Mouse (Mus musculus) limb, embryonic 13.5 days (tissue): ENCODE data around the gene E430018J23Rik. TPM values are rescaled to one million over a fixed set of nuclear protein-coding genes. Genes with fewer than 3 reads are reported as not detected.
"Not testable (repeated sequence)": the region's sequence is repeated elsewhere in the genome, so short reads cannot be mapped to it uniquely, and the experiment has no call there.

Experiments
- ATAC-seq: fragments of 200-750 bp; cut with Nextera tagmentation; 2 replicates; pipeline ENCODE4 v1.8.0; 2017; ENCODE audit warnings: low read depth, moderate number of reproducible peaks, moderate TSS enrichment; ENCODE audit not compliant: low FRiP score
- H3K27ac ChIP-seq: fragments of 300-500 bp; sonication (generic); 2 replicates; pipeline ENCODE4 v1.5.1; 2015; ENCODE audit warnings: inconsistent platforms, mild to moderate bottlenecking, moderate library complexity
- H3K27me3 ChIP-seq: fragments of 300-500 bp; sonication (generic); 2 replicates; pipeline ENCODE4 v1.6.1; 2015; ENCODE audit warnings: mild to moderate bottlenecking, inconsistent platforms
- H3K36me3 ChIP-seq: fragments of 300-500 bp; sonication (generic); 2 replicates; pipeline ENCODE4 v1.6.1; 2015; ENCODE audit warnings: inconsistent platforms, mild to moderate bottlenecking, moderate library complexity
- H3K4me1 ChIP-seq: fragments of 300-500 bp; sonication (generic); 2 replicates; pipeline ENCODE4 v1.6.1; 2015; ENCODE audit warnings: inconsistent platforms
- H3K4me2 ChIP-seq: fragments of 300-500 bp; sonication (generic); replicated peaks from 2 replicates; pipeline ENCODE4 v1.6.1; 2015; ENCODE audit warnings: inconsistent platforms, mild to moderate bottlenecking, moderate library complexity
- H3K4me3 ChIP-seq: fragments of 300-500 bp; sonication (generic); 2 replicates; pipeline ENCODE4 v1.5.1; 2015; ENCODE audit warnings: moderate library complexity, mild to moderate bottlenecking, inconsistent platforms
- H3K9ac ChIP-seq: fragments of 300-500 bp; sonication (generic); 2 replicates; pipeline ENCODE4 v1.6.1; 2015; ENCODE audit warnings: mild to moderate bottlenecking, inconsistent platforms
- H3K9me3 ChIP-seq: fragments of 300-500 bp; sonication (generic); 2 replicates; pipeline ENCODE4 v1.6.1; 2016; ENCODE audit warnings: inconsistent platforms
- WGBS: fragments of 180-500 bp; shearing (Covaris S2); methylation state at CpG from one replicate; pipeline ENCODE4 v1.1.7; 2015; 5-methylcytosine and 5-hydroxymethylcytosine counted together
- polyA plus RNA-seq: library from polyadenylated mRNA; unstranded; fragments of >200 nt; fragmentation: Nextera tagmentation; extraction: Ambion mirVana; gene quantifications from 2 replicates; pipeline ENCODE4 v1.2.1, GENCODE M21; 2015

The E430018J23Rik gene
- polyA plus RNA-seq, 1 experiment from 2014 or later, result 7.9 TPM

GRCm38 (mm10) chr7:127345512-127346325 lies 47.7 kb downstream of the E430018J23Rik start, which contains the start of gene Zfp768:
Gene Zfp768, minus strand, starts transcription at chr7:127345589.
- H3K27ac ChIP-seq, result peak within 1 kb of the TSS; percentile 91
- WGBS, result under 1% methylated on average over 74 of the region's 76 CpGs
- peaks cover 33% of the 10 kb centered on the region for H3K36me3 ChIP-seq
- peak within 1 kb of the TSS; percentile 98 for H3K9ac ChIP-seq
- peaks cover 22% of the 10 kb centered on the region for H3K4me1 ChIP-seq
- H3K27me3 ChIP-seq, result no peaks in the 10 kb centered on the region
- ATAC-seq, result peak; percentile 91
- no peaks in the 10 kb centered on the region for H3K9me3 ChIP-seq
- peak within 1 kb of the TSS; percentile 85 for H3K4me2 ChIP-seq
- peak within 1 kb of the TSS; percentile 89 for H3K4me3 ChIP-seq

GRCm38 (mm10) chr7:127345092-127345491 lies 48.3 kb downstream of the E430018J23Rik start:
- H3K9me3 ChIP-seq, result no peaks in the 10 kb centered on the region
- H3K4me3 ChIP-seq, result peak overlapping the region; percentile 89
- H3K4me2 ChIP-seq, result peak overlapping the region; percentile 85
- peak overlapping the region; percentile 91 for H3K27ac ChIP-seq
- peaks cover 39% of the 10 kb centered on the region for H3K36me3 ChIP-seq
- peak overlapping the region; percentile 98 for H3K9ac ChIP-seq
- no peaks in the 10 kb centered on the region for H3K27me3 ChIP-seq
- WGBS, result under 1% methylated on average over 41 of the region's 42 CpGs
- peak; percentile 49 for ATAC-seq
- H3K4me1 ChIP-seq, result peaks cover 22% of the 10 kb centered on the region

- H3K36me3 ChIP-seq, result peaks cover 39% of the 10 kb centered on the region
- H3K9ac ChIP-seq, result peak overlapping the region; percentile 98
- 93% methylated on average over 8 of the region's 8 CpGs for WGBS
- ATAC-seq, result no peak
- no peaks in the 10 kb centered on the region for H3K27me3 ChIP-seq
- H3K4me3 ChIP-seq, result peak overlapping the region; percentile 89
- no peak overlapping the region for H3K27ac ChIP-seq
- no peaks in the 10 kb centered on the region for H3K9me3 ChIP-seq
- H3K4me1 ChIP-seq, result peaks cover 22% of the 10 kb centered on the region
- peak overlapping the region; percentile 85 for H3K4me2 ChIP-seq
Observed at GRCm38 (mm10) chr7:127344371-127344770, 49.1 kb downstream of the E430018J23Rik start.

- no peak overlapping the region for H3K4me3 ChIP-seq
- H3K9ac ChIP-seq, result no peak overlapping the region
- H3K9me3 ChIP-seq, result no peaks in the 10 kb centered on the region
- peaks cover 22% of the 10 kb centered on the region for H3K4me1 ChIP-seq
- WGBS, result 94% methylated on average over 38 of the region's 38 CpGs
- no peak overlapping the region for H3K27ac ChIP-seq
- H3K4me2 ChIP-seq, result no peak overlapping the region; the same call in 1 of the 2 replicates
- ATAC-seq, result no peak
- no peaks in the 10 kb centered on the region for H3K27me3 ChIP-seq
- peaks cover 39% of the 10 kb centered on the region for H3K36me3 ChIP-seq
Observed at GRCm38 (mm10) chr7:127343351-127344019, 49.9 kb downstream of the E430018J23Rik start.

- Histone ChIP-seq H3K4me1 (peaks cover 22% of the 10 kb centered on the region), H3K9ac (no peak overlapping the region), H3K27me3 (no peaks in the 10 kb centered on the region), H3K4me2 (no peak overlapping the region), H3K27ac (no peak overlapping the region), H3K36me3 (peaks cover 39% of the 10 kb centered on the region), H3K9me3 (no peaks in the 10 kb centered on the region), H3K4me3 (no peak overlapping the region)
- WGBS, result 96% methylated on average over 7 of the region's 7 CpGs
- no peak for ATAC-seq
Observed at GRCm38 (mm10) chr7:127342888-127343287, 50.5 kb downstream of the E430018J23Rik start.

- Histone ChIP-seq H3K9ac (no peak overlapping the region), H3K27me3 (no peaks in the 10 kb centered on the region), H3K4me2 (no peak overlapping the region), H3K4me3 (no peak overlapping the region), H3K9me3 (no peaks in the 10 kb centered on the region), H3K27ac (no peak overlapping the region), H3K36me3 (peaks cover 39% of the 10 kb centered on the region), H3K4me1 (peaks cover 22% of the 10 kb centered on the region)
- WGBS, result 53% methylated on average over 4 of the region's 4 CpGs
- no peak for ATAC-seq
Observed at GRCm38 (mm10) chr7:127342332-127342731, 51.1 kb downstream of the E430018J23Rik start.

- Histone ChIP-seq H3K4me1 (peaks cover 19% of the 10 kb centered on the region), H3K36me3 (peaks cover 39% of the 10 kb centered on the region)
- not testable (repeated sequence) for ATAC-seq, H3K27me3 ChIP-seq, H3K9me3 ChIP-seq, H3K4me2 ChIP-seq, H3K4me3 ChIP-seq, H3K9ac ChIP-seq, H3K27ac ChIP-seq
- WGBS, result 94% methylated on average over 6 of the region's 6 CpGs
Observed at GRCm38 (mm10) chr7:127341861-127342260, 51.6 kb downstream of the E430018J23Rik start.

GRCm38 (mm10) chr7:127341356-127341755 lies 52.1 kb downstream of the E430018J23Rik start:
- no peak overlapping the region for H3K4me3 ChIP-seq
- no peak for ATAC-seq
- no peaks in the 10 kb centered on the region for H3K27me3 ChIP-seq
- 95% methylated on average over 8 of the region's 8 CpGs for WGBS
- H3K9ac ChIP-seq, result no peak overlapping the region
- peaks cover 14% of the 10 kb centered on the region for H3K4me1 ChIP-seq
- H3K9me3 ChIP-seq, result no peaks in the 10 kb centered on the region; the same call in 1 of the 2 replicates
- no peak overlapping the region for H3K4me2 ChIP-seq
- no peak overlapping the region for H3K27ac ChIP-seq
- H3K36me3 ChIP-seq, result peaks cover 39% of the 10 kb centered on the region

Other genes with a start within 250 kb of the E430018J23Rik start
- gene Cd2bp2, start 197.6 kb downstream of the E430018J23Rik start, polyA plus RNA-seq, result 72.2 and 72.4 TPM in 2 replicates
- 31.7 and 34.8 TPM in 2 replicates for gene Tbc1d10b, start 185.2 kb downstream of the E430018J23Rik start, polyA plus RNA-seq
- gene Mylpf, start 184.7 kb downstream of the E430018J23Rik start, polyA plus RNA-seq, result 350 and 353 TPM in 2 replicates
- gene Zfp553, start 160.6 kb downstream of the E430018J23Rik start, polyA plus RNA-seq, result 51.8 and 52.1 TPM in 2 replicates
- gene Sept1, start 160.5 kb downstream of the E430018J23Rik start, polyA plus RNA-seq, result 23.5 and 27.9 TPM in 2 replicates
- gene Zfp771, start 149.4 kb downstream of the E430018J23Rik start, polyA plus RNA-seq, result 75.1 and 82.7 TPM in 2 replicates
- 172 and 176 TPM in 2 replicates for gene Dctpp1, start 132.9 kb downstream of the E430018J23Rik start, polyA plus RNA-seq
- 69.4 and 72.8 TPM in 2 replicates for gene Sephs2, start 119.6 kb downstream of the E430018J23Rik start, polyA plus RNA-seq
- 0.69 TPM in 2 replicates for gene Itgal, start 97.4 kb downstream of the E430018J23Rik start, polyA plus RNA-seq
- gene Zfp768, start 48.0 kb downstream of the E430018J23Rik start, polyA plus RNA-seq, result 19.8 and 20.6 TPM in 2 replicates
- 8.7 and 9.2 TPM in 2 replicates for gene Zfp747, start 17.6 kb downstream of the E430018J23Rik start, polyA plus RNA-seq
- 5.9 and 6.8 TPM in 2 replicates for gene 9130019O22Rik, start 6.5 kb downstream of the E430018J23Rik start, polyA plus RNA-seq
- 8.1 and 8.4 TPM in 2 replicates for gene Zfp764, start 13.2 kb upstream of the E430018J23Rik start, polyA plus RNA-seq
- gene Zfp688, start 28.4 kb upstream of the E430018J23Rik start, polyA plus RNA-seq, result 27.4 and 28.8 TPM in 2 replicates
- 12.2 and 13.9 TPM in 2 replicates for gene Zfp689, start 55.5 kb upstream of the E430018J23Rik start, polyA plus RNA-seq
- 37.6 and 42.3 TPM in 2 replicates for gene Prr14, start 66.0 kb upstream of the E430018J23Rik start, polyA plus RNA-seq
- gene Fbrs, start 85.6 kb upstream of the E430018J23Rik start, polyA plus RNA-seq, result 15.0 and 15.3 TPM in 2 replicates
- 48.3 and 49.7 TPM in 2 replicates for gene Srcap, start 118.4 kb upstream of the E430018J23Rik start, polyA plus RNA-seq
- gene Gm42715, start 126.0 kb upstream of the E430018J23Rik start, polyA plus RNA-seq, result 18.3 and 18.9 TPM in 2 replicates
- 6.4 and 8.8 TPM in 2 replicates for gene Tmem265, start 167.8 kb upstream of the E430018J23Rik start, polyA plus RNA-seq
- gene Phkg2, start 179.7 kb upstream of the E430018J23Rik start, polyA plus RNA-seq, result 39.0 and 42.2 TPM in 2 replicates
- gene Ccdc189, start 195.0 kb upstream of the E430018J23Rik start, polyA plus RNA-seq, result 9.2 and 9.6 TPM in 2 replicates
- gene Rnf40, start 195.1 kb upstream of the E430018J23Rik start, polyA plus RNA-seq, result 51.6 and 54.9 TPM in 2 replicates
- gene Zfp629, start 222.2 kb upstream of the E430018J23Rik start, polyA plus RNA-seq, result 16.2 and 19.2 TPM in 2 replicates